Mouse (Mus musculus): ENCODE measurements around the gene Sval2. TPM values are rescaled to one million over a fixed set of nuclear protein-coding genes. Genes with fewer than 3 reads are reported as not detected.

The Sval2 gene
- polyA plus RNA-seq (2012; rRNA removed; ENCODE audit: low replicate concordance): not detected in 2 replicates

GRCm38 (mm10) chr6:41852689-41853088, at the start of gene Sval2:
Sval2 (plus strand) TSS chr6:41852989.

DNA sequence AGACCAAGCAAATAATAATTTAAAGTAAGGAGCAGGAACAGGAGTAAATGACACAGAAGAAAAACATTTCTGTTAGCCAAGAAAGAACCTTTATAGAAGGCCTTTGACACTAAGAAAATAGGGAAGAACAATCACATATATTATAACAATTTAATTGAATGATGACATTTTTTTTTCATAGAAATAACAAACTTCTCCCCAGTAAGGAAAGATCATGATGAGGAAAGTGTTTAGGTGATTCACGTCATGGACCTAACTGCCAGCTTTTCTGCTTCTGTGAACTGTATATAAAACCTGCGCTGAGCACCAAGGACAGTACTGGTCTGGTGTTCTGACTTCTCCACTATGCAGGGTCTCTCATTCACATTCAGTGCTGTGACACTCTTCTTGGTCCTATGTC, 5.6 kb upstream of the Sval2 start, which contains the start of gene Pip:
Gene Pip (plus strand): TSS at position 301 of the 400 bp plus-strand sequence.

Other genes with a start within 250 kb of the Sval2 start
- gene Ephb6, start 247.5 kb upstream of the Sval2 start, polyA plus RNA-seq (2012; rRNA removed; ENCODE audit: low replicate concordance): 1.2 and 2.4 TPM in 2 replicates
- 15.3 TPM in 1 of 2 replicates, not detected in the other for gene Trpv6, start 216.6 kb upstream of the Sval2 start, polyA plus RNA-seq (2012; rRNA removed; ENCODE audit: low replicate concordance)
- not detected in 2 replicates for gene Trpv5, start 172.2 kb upstream of the Sval2 start, polyA plus RNA-seq (2012; rRNA removed; ENCODE audit: low replicate concordance)
- 0.19 TPM in 1 of 2 replicates, not detected in the other for gene Llcfc1, start 168.6 kb upstream of the Sval2 start, polyA plus RNA-seq (2012; rRNA removed; ENCODE audit: low replicate concordance)
- gene Kel, start 148.7 kb upstream of the Sval2 start, polyA plus RNA-seq (2012; rRNA removed; ENCODE audit: low replicate concordance): 0.07 TPM in 1 of 2 replicates, not detected in the other
- gene Olfr459, start 77.8 kb upstream of the Sval2 start, polyA plus RNA-seq (2012; rRNA removed; ENCODE audit: low replicate concordance): not detected in 2 replicates
- gene Pip, start 5.5 kb upstream of the Sval2 start, polyA plus RNA-seq (2012; rRNA removed; ENCODE audit: low replicate concordance): not detected in 2 replicates
- not detected in 2 replicates for gene Sval1, start 98.6 kb downstream of the Sval2 start, polyA plus RNA-seq (2012; rRNA removed; ENCODE audit: low replicate concordance)
- not detected in 2 replicates for gene Sval3, start 115.2 kb downstream of the Sval2 start, polyA plus RNA-seq (2012; rRNA removed; ENCODE audit: low replicate concordance)
- gene Sva, start 185.4 kb downstream of the Sval2 start, polyA plus RNA-seq (2012; rRNA removed; ENCODE audit: low replicate concordance): not detected in 2 replicates